Mouse (Mus musculus): ENCODE data around the gene Anxa4. TPM values are rescaled to one million over a fixed set of nuclear protein-coding genes. Genes with fewer than 3 reads are reported as not detected.

The Anxa4 gene
- polyA plus RNA-seq, 1 experiment = 8.1 TPM

DNA sequence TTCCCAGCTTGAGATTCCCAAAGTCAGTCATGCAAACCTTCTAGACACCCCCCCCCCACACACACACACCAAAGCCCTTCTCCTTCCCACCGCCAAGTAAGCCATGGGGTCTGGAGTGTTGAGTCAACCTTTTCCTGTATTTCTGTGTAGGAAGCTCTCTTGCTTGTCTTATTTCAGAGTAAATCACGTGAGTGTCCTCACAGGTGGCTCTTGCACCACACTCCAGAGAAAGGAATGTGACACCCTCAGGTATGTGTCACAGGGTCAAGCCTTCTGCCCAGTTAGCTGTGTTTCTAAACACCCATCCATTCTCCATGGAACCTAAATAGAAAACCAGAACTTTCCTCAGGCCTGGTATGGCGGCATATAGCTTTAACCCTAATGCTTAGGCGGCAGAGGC is 24.4 kb downstream of the Anxa4 start:
- TF ChIP-seq POLR2A (IDR thresholded peaks at IDR 0.05; ENCODE audit: borderline replicate concordance, insufficient read depth, low read length) (no peak), CTCF (IDR thresholded peaks at IDR 0.05; ENCODE audit: borderline replicate concordance, insufficient read depth, low read depth, low read length) (no peak)
- H3K4me3 ChIP-seq (replicated peaks; ENCODE audit: insufficient read depth, low read depth, low read length) = no peak overlapping the region
- H3K27ac ChIP-seq (ENCODE audit: insufficient read depth, low read length) = no peak overlapping the region
- no peaks in the 10 kb centered on the region for H3K27me3 ChIP-seq (ENCODE audit: control insufficient read depth, insufficient read depth, low read length)
- 92% methylated on average over 4 of the region's 4 CpGs for WGBS
- no peak for DNase-seq
- H3K4me1 ChIP-seq (ENCODE audit: control insufficient read depth, insufficient read depth, low read length) = no peaks in the 10 kb centered on the region

DNA sequence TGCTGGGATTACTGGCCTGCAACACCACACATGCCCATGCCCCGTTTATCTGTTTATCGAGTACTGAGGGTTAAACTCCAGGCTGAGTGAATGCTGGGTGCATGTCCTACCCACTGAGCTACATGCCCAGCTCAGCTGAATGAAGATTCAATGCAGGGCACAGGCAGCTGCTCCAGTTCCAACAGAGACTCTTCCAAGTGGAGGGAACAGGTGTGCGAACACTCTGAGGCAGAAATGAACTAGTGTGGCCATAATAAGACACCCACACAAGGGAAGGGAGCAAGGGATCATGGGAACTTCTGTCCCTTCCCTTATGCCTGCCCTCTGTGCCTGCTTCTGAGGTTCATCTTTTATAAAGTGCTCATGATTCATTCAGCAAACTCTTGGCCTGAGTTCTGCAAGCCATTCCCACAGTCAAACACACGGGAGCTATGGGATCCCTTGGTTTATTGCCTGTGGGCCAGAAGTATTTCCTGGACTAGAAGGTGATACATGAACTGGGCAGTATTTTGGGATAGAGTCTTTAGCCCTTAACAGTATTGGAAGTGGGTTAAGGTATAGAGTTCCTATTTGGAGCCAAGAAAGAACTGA is 25.1 kb downstream of the Anxa4 start:
- TF ChIP-seq CTCF (IDR thresholded peaks at IDR 0.05; ENCODE audit: borderline replicate concordance, insufficient read depth, low read depth, low read length) (no peak), POLR2A (IDR thresholded peaks at IDR 0.05; ENCODE audit: borderline replicate concordance, insufficient read depth, low read length) (no peak)
- no peak overlapping the region for H3K27ac ChIP-seq (ENCODE audit: insufficient read depth, low read length)
- WGBS = 86% methylated on average over 4 of the region's 4 CpGs

DNA sequence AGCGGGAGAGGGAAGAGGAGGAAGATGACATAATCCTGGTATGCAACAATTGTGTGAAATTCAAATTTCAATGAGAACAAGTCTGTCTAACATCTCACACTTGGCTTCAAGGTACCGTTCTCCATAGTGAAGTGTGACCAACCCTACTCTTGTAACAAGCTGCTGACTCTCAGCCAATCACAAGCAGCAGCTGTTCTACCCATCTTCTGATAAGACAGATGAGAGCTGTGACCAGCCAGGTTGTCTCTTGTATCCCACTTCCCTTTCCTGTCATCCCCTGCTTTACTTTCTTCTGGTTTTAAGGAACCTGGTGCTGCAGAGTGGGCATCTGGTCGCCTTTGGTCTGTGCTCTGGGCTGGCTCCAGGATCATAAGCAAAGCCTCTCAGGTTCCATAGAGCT is 25.9 kb downstream of the Anxa4 start:
- H3K4me1 ChIP-seq (ENCODE audit: control insufficient read depth, insufficient read depth, low read length) = no peaks in the 10 kb centered on the region
- H3K27ac ChIP-seq (ENCODE audit: insufficient read depth, low read length) = no peak overlapping the region
- WGBS = 81% methylated on average over 3 of the region's 3 CpGs
- DNase-seq = no peak
- TF ChIP-seq POLR2A (IDR thresholded peaks at IDR 0.05; ENCODE audit: borderline replicate concordance, insufficient read depth, low read length) (no peak), CTCF (IDR thresholded peaks at IDR 0.05; ENCODE audit: borderline replicate concordance, insufficient read depth, low read depth, low read length) (no peak)
- no peaks in the 10 kb centered on the region for H3K27me3 ChIP-seq (ENCODE audit: control insufficient read depth, insufficient read depth, low read length)
- H3K4me3 ChIP-seq (replicated peaks; ENCODE audit: insufficient read depth, low read depth, low read length) = no peak overlapping the region

More for the DNA sequence above, 25.1 kb downstream of the Anxa4 start:
- no peak for DNase-seq
- H3K27me3 ChIP-seq (ENCODE audit: control insufficient read depth, insufficient read depth, low read length) = no peaks in the 10 kb centered on the region
- no peaks in the 10 kb centered on the region for H3K4me1 ChIP-seq (ENCODE audit: control insufficient read depth, insufficient read depth, low read length)
- H3K4me3 ChIP-seq (replicated peaks; ENCODE audit: insufficient read depth, low read depth, low read length) = no peak overlapping the region

DNA sequence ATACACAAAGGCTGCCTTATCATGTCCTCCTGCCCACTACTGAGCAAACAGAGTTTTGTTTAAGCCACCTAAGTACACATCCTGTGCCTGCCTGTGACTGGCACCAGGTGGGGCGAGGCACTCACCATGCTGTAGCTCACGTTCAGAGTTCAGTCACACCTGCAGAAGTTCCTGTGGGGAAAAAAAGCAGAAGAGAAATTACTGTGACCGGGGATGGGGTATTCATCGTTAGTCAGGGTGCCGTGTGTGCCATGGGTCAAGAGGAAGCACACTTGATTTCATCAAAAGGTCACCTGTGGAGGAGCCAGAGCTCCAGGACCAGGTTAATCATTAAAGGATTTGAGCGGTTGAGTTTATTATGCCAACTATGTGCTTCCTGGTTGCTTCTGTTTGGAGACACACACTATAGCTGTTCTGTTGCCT is 27.7 kb downstream of the Anxa4 start:
- no peak overlapping the region for H3K27ac ChIP-seq (ENCODE audit: insufficient read depth, low read length)
- TF ChIP-seq POLR2A (IDR thresholded peaks at IDR 0.05; ENCODE audit: borderline replicate concordance, insufficient read depth, low read length) (no peak), CTCF (IDR thresholded peaks at IDR 0.05; ENCODE audit: borderline replicate concordance, insufficient read depth, low read depth, low read length) (no peak)
- no peaks in the 10 kb centered on the region for H3K4me1 ChIP-seq (ENCODE audit: control insufficient read depth, insufficient read depth, low read length)
- WGBS = 82% methylated on average over 6 of the region's 6 CpGs
- H3K27me3 ChIP-seq (ENCODE audit: control insufficient read depth, insufficient read depth, low read length) = no peaks in the 10 kb centered on the region
- no peak overlapping the region for H3K4me3 ChIP-seq (replicated peaks; ENCODE audit: insufficient read depth, low read depth, low read length)
- DNase-seq = no peak

DNA sequence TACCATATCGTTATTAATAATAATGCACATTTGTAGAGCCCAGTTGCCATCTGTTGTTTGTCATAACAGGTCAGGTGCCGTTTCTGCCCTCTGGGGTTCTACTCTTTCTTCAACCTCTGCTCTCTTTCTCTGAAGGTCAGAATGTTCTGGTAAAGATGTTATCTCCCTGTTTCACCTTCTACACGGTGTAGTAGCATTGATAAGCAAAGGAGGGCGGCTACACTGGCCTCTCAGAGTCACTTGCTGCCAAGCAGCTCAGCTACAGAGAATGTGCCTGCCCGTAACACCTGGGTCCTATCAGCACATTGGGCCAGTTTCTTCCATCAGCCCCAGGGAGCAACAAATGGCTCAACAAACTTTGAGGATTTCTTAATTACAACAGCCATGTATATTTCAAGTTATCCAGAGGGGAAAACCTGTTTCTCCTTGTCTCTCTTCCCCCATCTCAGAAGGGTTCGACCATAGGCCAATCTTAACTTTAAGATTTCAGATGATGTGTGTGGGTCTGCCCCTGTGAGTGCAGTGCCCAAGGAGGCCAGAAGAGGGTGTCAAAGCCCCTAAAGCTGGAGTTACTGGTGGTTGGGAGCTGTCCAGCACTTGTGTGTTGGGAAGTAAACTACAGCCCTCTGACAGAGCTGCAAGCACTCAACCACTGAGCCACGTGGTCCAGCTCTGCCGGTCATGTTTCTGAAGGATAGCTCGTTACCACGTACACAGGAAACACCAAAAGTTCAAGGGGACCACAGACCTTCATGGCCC is 39.1 kb downstream of the Anxa4 start:
- 90% methylated on average over 10 of the region's 10 CpGs for WGBS
- no peak overlapping the region for H3K27ac ChIP-seq (ENCODE audit: insufficient read depth, low read length)
- no peak overlapping the region for H3K4me3 ChIP-seq (replicated peaks; ENCODE audit: insufficient read depth, low read depth, low read length)
- no peaks in the 10 kb centered on the region for H3K27me3 ChIP-seq (ENCODE audit: control insufficient read depth, insufficient read depth, low read length)
- no peak for DNase-seq
- TF ChIP-seq POLR2A (IDR thresholded peaks at IDR 0.05; ENCODE audit: borderline replicate concordance, insufficient read depth, low read length) = no peak
- TF ChIP-seq CTCF (IDR thresholded peaks at IDR 0.05; ENCODE audit: borderline replicate concordance, insufficient read depth, low read depth, low read length) = no peak
- H3K4me1 ChIP-seq (ENCODE audit: control insufficient read depth, insufficient read depth, low read length) = no peaks in the 10 kb centered on the region

DNA sequence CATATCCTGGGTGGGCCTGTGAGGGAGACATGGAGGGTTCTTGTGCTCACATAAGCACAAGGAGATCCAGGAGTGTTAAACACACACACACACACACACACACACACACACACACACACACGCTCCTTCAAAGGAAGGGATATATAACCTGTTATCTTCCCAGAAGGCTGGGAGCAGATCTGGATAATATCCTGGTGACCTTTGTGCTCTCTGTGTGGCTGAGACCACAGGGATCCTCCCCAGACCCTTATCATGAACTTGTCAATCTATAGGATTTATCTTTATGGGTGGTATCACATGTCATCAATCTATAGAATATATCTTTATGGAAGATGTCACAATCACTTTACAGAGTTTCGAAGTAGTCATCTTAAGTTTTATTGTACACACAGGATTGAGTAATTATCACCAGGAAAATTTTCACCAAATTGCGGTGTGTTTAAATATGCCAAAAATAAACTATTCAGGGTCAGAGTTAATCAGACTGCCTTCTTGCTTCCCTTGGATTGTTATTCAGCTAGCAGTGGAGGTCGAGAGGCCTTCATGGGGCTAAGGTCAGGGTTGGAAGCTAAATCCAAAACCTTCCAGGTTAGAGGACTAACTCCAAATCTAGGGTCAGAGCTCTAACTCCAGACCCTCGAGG is 40.4 kb downstream of the Anxa4 start:
- Histone ChIP-seq H3K27me3 (ENCODE audit: control insufficient read depth, insufficient read depth, low read length) (no peaks in the 10 kb centered on the region), H3K4me1 (ENCODE audit: control insufficient read depth, insufficient read depth, low read length) (no peaks in the 10 kb centered on the region), H3K27ac (ENCODE audit: insufficient read depth, low read length) (no peak overlapping the region), H3K4me3 (replicated peaks; ENCODE audit: insufficient read depth, low read depth, low read length) (no peak overlapping the region)
- 82% methylated on average over 5 of the region's 5 CpGs for WGBS
- no peak for DNase-seq
- no peak for TF ChIP-seq POLR2A (IDR thresholded peaks at IDR 0.05; ENCODE audit: borderline replicate concordance, insufficient read depth, low read length)
- no peak for TF ChIP-seq CTCF (IDR thresholded peaks at IDR 0.05; ENCODE audit: borderline replicate concordance, insufficient read depth, low read depth, low read length)

DNA sequence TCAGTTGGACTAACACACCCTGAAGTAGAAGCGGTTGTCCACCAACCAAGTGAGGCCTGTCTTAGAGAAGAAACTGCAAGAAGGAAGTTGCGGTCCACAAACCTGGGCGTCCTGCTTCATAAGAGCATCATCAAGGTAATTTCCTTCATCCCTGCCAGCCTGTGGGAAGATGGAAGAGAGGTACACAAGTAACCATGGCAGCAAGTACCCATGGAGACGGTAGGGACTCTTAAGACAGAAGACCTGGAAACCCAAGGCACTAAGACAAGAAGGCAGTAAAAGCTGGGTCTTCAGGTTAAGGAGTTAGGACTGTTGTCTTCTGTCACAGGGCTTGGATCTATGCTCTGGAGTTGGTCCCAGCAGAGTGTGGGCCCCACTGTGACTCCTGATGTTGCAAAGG is 42.4 kb downstream of the Anxa4 start:
- Histone ChIP-seq H3K4me3 (replicated peaks; ENCODE audit: insufficient read depth, low read depth, low read length) (no peak overlapping the region), H3K4me1 (ENCODE audit: control insufficient read depth, insufficient read depth, low read length) (no peaks in the 10 kb centered on the region), H3K27me3 (ENCODE audit: control insufficient read depth, insufficient read depth, low read length) (no peaks in the 10 kb centered on the region), H3K27ac (ENCODE audit: insufficient read depth, low read length) (no peak overlapping the region)
- WGBS = 90% methylated on average over 4 of the region's 4 CpGs
- TF ChIP-seq CTCF (IDR thresholded peaks at IDR 0.05; ENCODE audit: borderline replicate concordance, insufficient read depth, low read depth, low read length) = no peak
- no peak for TF ChIP-seq POLR2A (IDR thresholded peaks at IDR 0.05; ENCODE audit: borderline replicate concordance, insufficient read depth, low read length)
- DNase-seq = no peak

Data from cerebellum, adult 2 months (tissue).